Mouse (Mus musculus) lung, adult 2 months (tissue): ENCODE results near the gene Arid5b.

Experiments
- CTCF ChIP-seq: fragments of 200-500 bp; IDR thresholded peaks from 2 replicates; pipeline ENCODE4 v1.5.1; 2011; ENCODE audit warnings: mild to moderate bottlenecking, low read length, control low read depth; ENCODE audit not compliant: insufficient read depth
- POLR2A ChIP-seq: fragments of 200-500 bp; IDR thresholded peaks from 2 replicates; pipeline ENCODE4 v1.6.1; 2011; ENCODE audit warnings: low read depth, mild to moderate bottlenecking, control low read depth, low read length, borderline replicate concordance; ENCODE audit errors: extremely low read depth

DNA sequence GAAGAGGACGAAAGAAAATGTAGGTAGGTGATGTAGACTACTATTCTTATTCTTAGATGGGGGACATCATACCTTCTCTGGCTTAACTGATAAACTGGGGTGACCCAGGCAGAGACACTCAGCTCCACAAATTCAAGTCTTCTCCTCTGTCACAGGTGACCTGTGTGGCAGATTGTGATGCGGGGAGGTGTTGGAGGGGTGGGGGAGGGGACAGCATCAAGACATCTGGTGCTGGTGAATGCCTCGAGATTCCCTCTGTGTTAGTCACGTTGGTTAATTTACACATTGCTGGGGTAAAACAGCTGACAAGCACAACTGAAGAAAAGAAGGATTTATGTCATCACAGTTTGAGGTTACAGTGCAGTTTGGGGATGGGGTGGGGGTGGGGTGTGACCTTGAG lies 42.4 kb upstream of the Arid5b start:
- TF ChIP-seq POLR2A (no peak), CTCF (no peak)
